Mouse (Mus musculus) heart, embryonic 13.5 days (tissue): ENCODE data around the gene B3galnt1. TPM values are rescaled to one million over a fixed set of nuclear protein-coding genes. Genes with fewer than 3 reads are reported as not detected.
A peak's percentile ranks its signal among the peaks of the same experiment; 100 is the strongest.
"Not testable (repeated sequence)": the region's sequence is repeated elsewhere in the genome, so short reads cannot be mapped to it uniquely, and the experiment has no call there.

Experiments
- ATAC-seq: fragments of 200-750 bp; cut with Nextera tagmentation; 2 replicates; pipeline ENCODE4 v1.8.0; 2017; ENCODE audit warnings: moderate TSS enrichment; ENCODE audit not compliant: insufficient number of reproducible peaks, low FRiP score, low TSS enrichment; ENCODE audit errors: extremely low read depth
- H3K27ac ChIP-seq: fragments of 300-500 bp; sonication (generic); replicated peaks from 2 replicates; pipeline ENCODE4 v1.5.1; 2015; ENCODE audit warnings: moderate library complexity, mild to moderate bottlenecking, inconsistent platforms
- H3K27me3 ChIP-seq: fragments of 300-500 bp; sonication (generic); replicated peaks from 2 replicates; pipeline ENCODE4 v1.6.1; 2015; ENCODE audit warnings: mild to moderate bottlenecking, inconsistent platforms
- H3K36me3 ChIP-seq: fragments of 300-500 bp; sonication (generic); 2 replicates; pipeline ENCODE4 v1.6.1; 2015; ENCODE audit warnings: mild to moderate bottlenecking, inconsistent platforms
- H3K4me1 ChIP-seq: fragments of 300-500 bp; sonication (generic); 2 replicates; pipeline ENCODE4 v1.6.1; 2015; ENCODE audit warnings: inconsistent platforms
- H3K4me2 ChIP-seq: fragments of 300-500 bp; sonication (generic); 2 replicates; pipeline ENCODE4 v1.6.1; 2015; ENCODE audit warnings: inconsistent platforms, mild to moderate bottlenecking, moderate library complexity
- H3K4me3 ChIP-seq: fragments of 300-500 bp; sonication (generic); 2 replicates; pipeline ENCODE4 v1.5.1; 2015; ENCODE audit warnings: moderate library complexity, mild to moderate bottlenecking, inconsistent platforms
- H3K9ac ChIP-seq: fragments of 300-500 bp; sonication (generic); 2 replicates; pipeline ENCODE4 v1.6.1; 2015; ENCODE audit warnings: inconsistent platforms, mild to moderate bottlenecking, moderate library complexity
- H3K9me3 ChIP-seq: fragments of 300-500 bp; sonication (generic); 2 replicates; pipeline ENCODE4 v1.6.1; 2016; ENCODE audit warnings: inconsistent platforms
- WGBS: fragments of 180-500 bp; shearing (Covaris S2); methylation state at CpG from one replicate; pipeline ENCODE4 v1.1.7; 2015; ENCODE audit warnings: mixed read lengths; 5-methylcytosine and 5-hydroxymethylcytosine counted together
- polyA plus RNA-seq: library from polyadenylated mRNA; unstranded; fragments of >200 nt; fragmentation: Nextera tagmentation; extraction: Ambion mirVana; gene quantifications from 2 replicates; pipeline ENCODE4 v1.2.1, GENCODE M21; 2015

B3galnt1 gene
- polyA plus RNA-seq, 1 experiment from 2014 or later, result 23.7 TPM

GRCm38 (mm10) chr3:69597211-69597610, 1.5 kb downstream of the B3galnt1 start:
- Histone ChIP-seq H3K27ac (no peak overlapping the region), H3K27me3 (no peaks in the 10 kb centered on the region), H3K4me3 (peak overlapping the region; percentile 77), H3K9ac (peak overlapping the region; percentile 85), H3K36me3 (no peaks in the 10 kb centered on the region), H3K4me2 (peak overlapping the region; percentile 89), H3K4me1 (peaks cover 17% of the 10 kb centered on the region), H3K9me3 (no peaks in the 10 kb centered on the region)
- no peak for ATAC-seq
- WGBS, result 86% methylated on average over 6 of the region's 6 CpGs

GRCm38 (mm10) chr3:69596116-69596515, 2.6 kb downstream of the B3galnt1 start:
- Histone ChIP-seq H3K4me2 (no peak overlapping the region), H3K9ac (no peak overlapping the region), H3K4me3 (no peak overlapping the region), H3K27me3 (no peaks in the 10 kb centered on the region), H3K36me3 (no peaks in the 10 kb centered on the region), H3K9me3 (no peaks in the 10 kb centered on the region), H3K4me1 (peaks cover 17% of the 10 kb centered on the region), H3K27ac (no peak overlapping the region)
- no peak for ATAC-seq
- WGBS, result 61% methylated on average over 3 of the region's 3 CpGs

GRCm38 (mm10) chr3:69594071-69594470, 4.7 kb downstream of the B3galnt1 start:
- no peak for ATAC-seq
- H3K9ac ChIP-seq, result no peak overlapping the region
- H3K27ac ChIP-seq, result no peak overlapping the region
- no peak overlapping the region for H3K4me2 ChIP-seq
- peaks cover 16% of the 10 kb centered on the region for H3K4me1 ChIP-seq
- 64% methylated on average over 9 of the region's 9 CpGs for WGBS
- no peaks in the 10 kb centered on the region for H3K36me3 ChIP-seq
- H3K4me3 ChIP-seq, result no peak overlapping the region
- H3K27me3 ChIP-seq, result no peaks in the 10 kb centered on the region
- no peaks in the 10 kb centered on the region for H3K9me3 ChIP-seq

GRCm38 (mm10) chr3:69593426-69593825, 5.3 kb downstream of the B3galnt1 start:
- no peak overlapping the region for H3K9ac ChIP-seq
- H3K4me3 ChIP-seq, result no peak overlapping the region
- no peaks in the 10 kb centered on the region for H3K9me3 ChIP-seq
- peaks cover 20% of the 10 kb centered on the region for H3K4me1 ChIP-seq
- 82% methylated on average over 8 of the region's 8 CpGs for WGBS
- H3K4me2 ChIP-seq, result no peak overlapping the region
- H3K36me3 ChIP-seq, result no peaks in the 10 kb centered on the region
- no peak overlapping the region for H3K27ac ChIP-seq
- no peak for ATAC-seq
- H3K27me3 ChIP-seq, result no peaks in the 10 kb centered on the region

- Histone ChIP-seq H3K27ac (peak overlapping the region; percentile 78), H3K4me1 (peaks cover 21% of the 10 kb centered on the region), H3K9ac (peak overlapping the region; percentile 5; the same call in 1 of the 2 replicates), H3K9me3 (no peaks in the 10 kb centered on the region), H3K36me3 (peaks cover 3% of the 10 kb centered on the region; the same call in 1 of the 2 replicates), H3K27me3 (no peaks in the 10 kb centered on the region), H3K4me3 (peak overlapping the region; percentile 10), H3K4me2 (peak overlapping the region; percentile 62)
- ATAC-seq, result peak; percentile 70; the same call in 1 of the 2 replicates
- 9% methylated on average over 10 of the region's 10 CpGs for WGBS
Observed at GRCm38 (mm10) chr3:69588101-69588760, 10.5 kb downstream of the B3galnt1 start.

GRCm38 (mm10) chr3:69583798-69584197, 15.0 kb downstream of the B3galnt1 start:
- 83% methylated on average over 1 of the region's 1 CpGs for WGBS
- Histone ChIP-seq H3K4me3 (no peak overlapping the region), H3K9me3 (no peaks in the 10 kb centered on the region), H3K27me3 (no peaks in the 10 kb centered on the region), H3K27ac (no peak overlapping the region), H3K36me3 (peaks cover 10% of the 10 kb centered on the region; the same call in 1 of the 2 replicates), H3K4me2 (no peak overlapping the region), H3K4me1 (peaks cover 17% of the 10 kb centered on the region), H3K9ac (no peak overlapping the region)
- ATAC-seq, result no peak

GRCm38 (mm10) chr3:69578791-69579190, 20.0 kb downstream of the B3galnt1 start:
- Histone ChIP-seq H3K27ac (no peak overlapping the region), H3K36me3 (peaks cover 39% of the 10 kb centered on the region), H3K4me1 (no peaks in the 10 kb centered on the region), H3K27me3 (no peaks in the 10 kb centered on the region), H3K9ac (no peak overlapping the region), H3K9me3 (no peaks in the 10 kb centered on the region), H3K4me2 (no peak overlapping the region), H3K4me3 (no peak overlapping the region)
- no peak for ATAC-seq
- 87% methylated on average over 1 of the region's 1 CpGs for WGBS

- Histone ChIP-seq H3K4me3 (no peak overlapping the region), H3K4me1 (no peaks in the 10 kb centered on the region), H3K9me3 (no peaks in the 10 kb centered on the region), H3K27me3 (no peaks in the 10 kb centered on the region), H3K9ac (no peak overlapping the region), H3K4me2 (no peak overlapping the region), H3K27ac (no peak overlapping the region), H3K36me3 (peaks cover 40% of the 10 kb centered on the region)
- 73% methylated on average over 3 of the region's 3 CpGs for WGBS
- ATAC-seq, result no peak
Observed at GRCm38 (mm10) chr3:69576715-69577114, 22.0 kb downstream of the B3galnt1 start.

- ATAC-seq, result no peak
- Histone ChIP-seq H3K9me3 (no peaks in the 10 kb centered on the region), H3K27ac (no peak overlapping the region), H3K36me3 (peaks cover 40% of the 10 kb centered on the region), H3K4me2 (no peak overlapping the region), H3K4me3 (no peak overlapping the region), H3K9ac (no peak overlapping the region), H3K4me1 (no peaks in the 10 kb centered on the region), H3K27me3 (no peaks in the 10 kb centered on the region)
- 91% methylated on average over 11 of the region's 11 CpGs for WGBS
Observed at GRCm38 (mm10) chr3:69575577-69575976, 23.2 kb downstream of the B3galnt1 start.

GRCm38 (mm10) chr3:69572561-69572960, 26.2 kb downstream of the B3galnt1 start:
- no peak overlapping the region for H3K9ac ChIP-seq
- no peak overlapping the region for H3K4me2 ChIP-seq
- no peak overlapping the region for H3K4me3 ChIP-seq
- no peaks in the 10 kb centered on the region for H3K9me3 ChIP-seq
- no peak for ATAC-seq
- H3K27me3 ChIP-seq, result no peaks in the 10 kb centered on the region
- H3K27ac ChIP-seq, result no peak overlapping the region
- peaks cover 30% of the 10 kb centered on the region for H3K36me3 ChIP-seq
- H3K4me1 ChIP-seq, result no peaks in the 10 kb centered on the region
- WGBS, result 87% methylated on average over 5 of the region's 5 CpGs

- H3K9ac ChIP-seq, H3K27ac ChIP-seq, ATAC-seq, H3K4me2 ChIP-seq, H3K9me3 ChIP-seq, H3K36me3 ChIP-seq, H3K4me1 ChIP-seq, H3K27me3 ChIP-seq, H3K4me3 ChIP-seq: not testable (repeated sequence)
- WGBS, result 81% methylated on average over 1 of the region's 1 CpGs
Observed at GRCm38 (mm10) chr3:69565586-69565985, 33.2 kb downstream of the B3galnt1 start.

GRCm38 (mm10) chr3:69563406-69563805, 35.4 kb downstream of the B3galnt1 start:
- Histone ChIP-seq H3K9ac (no peak overlapping the region), H3K27me3 (no peaks in the 10 kb centered on the region), H3K9me3 (no peaks in the 10 kb centered on the region), H3K27ac (no peak overlapping the region), H3K4me2 (no peak overlapping the region), H3K4me3 (no peak overlapping the region), H3K4me1 (peaks cover 22% of the 10 kb centered on the region), H3K36me3 (no peaks in the 10 kb centered on the region)
- ATAC-seq, result no peak
- WGBS, result 74% methylated on average over 6 of the region's 6 CpGs
